Mouse (Mus musculus) liver, embryonic 16.5 days (tissue): ENCODE results near the gene Tph1. TPM values are rescaled to one million over a fixed set of nuclear protein-coding genes. Genes with fewer than 3 reads are reported as not detected.
A peak's percentile ranks its signal among the peaks of the same experiment; 100 is the strongest.
"Not testable (repeated sequence)": the region's sequence is repeated elsewhere in the genome, so short reads cannot be mapped to it uniquely, and the experiment has no call there.

Experiments
- ATAC-seq: fragments of 200-750 bp; cut with Nextera tagmentation; 2 replicates; pipeline ENCODE4 v1.8.0; 2017; ENCODE audit warnings: low read depth, mild to moderate bottlenecking, moderate number of reproducible peaks, moderate library complexity
- H3K27ac ChIP-seq: fragments of 300-500 bp; sonication (generic); 2 replicates; pipeline ENCODE4 v1.5.1; 2014; ENCODE audit warnings: mild to moderate bottlenecking, low read length
- H3K27me3 ChIP-seq: fragments of 300-500 bp; sonication (generic); 2 replicates; pipeline ENCODE4 v1.6.1; 2014; ENCODE audit warnings: low read depth, low read length, mixed read lengths; ENCODE audit not compliant: control insufficient read depth, insufficient read depth
- H3K36me3 ChIP-seq: fragments of 300-500 bp; sonication (generic); 2 replicates; pipeline ENCODE4 v1.6.1; 2014; ENCODE audit warnings: mild to moderate bottlenecking; ENCODE audit not compliant: control insufficient read depth, insufficient read depth
- H3K4me1 ChIP-seq: fragments of 300-500 bp; sonication (generic); 2 replicates; pipeline ENCODE4 v1.6.1; 2014; ENCODE audit warnings: low read depth, low read length, mixed read lengths; ENCODE audit not compliant: control insufficient read depth
- H3K4me2 ChIP-seq: fragments of 300-500 bp; sonication (generic); 2 replicates; pipeline ENCODE4 v1.6.1; 2014; ENCODE audit warnings: low read depth, low read length, mixed read lengths
- H3K4me3 ChIP-seq: fragments of 300-500 bp; sonication (generic); 2 replicates; pipeline ENCODE4 v1.5.1; 2014; ENCODE audit warnings: low read depth, mild to moderate bottlenecking, low read length
- H3K9ac ChIP-seq: fragments of 300-500 bp; sonication (generic); 2 replicates; pipeline ENCODE4 v1.6.1; 2014; ENCODE audit warnings: low read depth, low read length
- H3K9me3 ChIP-seq: fragments of 300-500 bp; sonication (generic); replicated peaks from 2 replicates; pipeline ENCODE4 v1.6.1; 2016; ENCODE audit warnings: low read length; ENCODE audit not compliant: control insufficient read depth
- WGBS: fragments of 180-500 bp; shearing (Covaris S2); extraction: QIAGEN DNeasy Blood & Tissue Kit; methylation state at CpG from one replicate; pipeline ENCODE4 v1.1.7; 2014; ENCODE audit not compliant: insufficient replicate concordance; 5-methylcytosine and 5-hydroxymethylcytosine counted together
- polyA plus RNA-seq: library from polyadenylated mRNA; unstranded; fragments of >200 nt; fragmentation: Nextera tagmentation; extraction: Ambion mirVana; gene quantifications from 2 replicates; pipeline ENCODE4 v1.2.1, GENCODE M21; 2015

Gene Tph1
- polyA plus RNA-seq, 1 experiment from 2014 or later = 0.06 TPM

- Histone ChIP-seq H3K4me3 (no peak overlapping the region), H3K27ac (no peak overlapping the region), H3K9me3 (no peaks in the 10 kb centered on the region), H3K4me1 (no peaks in the 10 kb centered on the region), H3K4me2 (no peak overlapping the region), H3K27me3 (peaks cover 26% of the 10 kb centered on the region), H3K9ac (no peak overlapping the region), H3K36me3 (no peaks in the 10 kb centered on the region)
- WGBS = 3% methylated on average over 21 of the region's 21 CpGs
- ATAC-seq = peak; percentile 32; the same call in 1 of the 2 replicates
Measured at GRCm38 (mm10) chr7:46667256-46667655, 5.1 kb downstream of the Tph1 start.

- no peaks in the 10 kb centered on the region for H3K36me3 ChIP-seq
Measured at GRCm38 (mm10) chr7:46665236-46665635, 7.1 kb downstream of the Tph1 start.

GRCm38 (mm10) chr7:46661591-46662090 lies 10.7 kb downstream of the Tph1 start:
- 63% methylated on average over 18 of the region's 18 CpGs for WGBS
- ATAC-seq = no peak
- H3K36me3 ChIP-seq = no peaks in the 10 kb centered on the region

More at GRCm38 (mm10) chr7:46665236-46665635, 7.1 kb downstream of the Tph1 start:
- H3K4me2 ChIP-seq = no peak overlapping the region
- H3K9me3 ChIP-seq = no peaks in the 10 kb centered on the region
- ATAC-seq = no peak
- no peak overlapping the region for H3K9ac ChIP-seq
- H3K27ac ChIP-seq = no peak overlapping the region
- peaks cover 26% of the 10 kb centered on the region for H3K27me3 ChIP-seq
- WGBS = 19% methylated on average over 9 of the region's 9 CpGs
- H3K4me1 ChIP-seq = no peaks in the 10 kb centered on the region
- no peak overlapping the region for H3K4me3 ChIP-seq

GRCm38 (mm10) chr7:46652279-46652678 lies 20.1 kb downstream of the Tph1 start:
- Histone ChIP-seq H3K27me3 (no peaks in the 10 kb centered on the region), H3K4me3 (no peak overlapping the region), H3K27ac (no peak overlapping the region), H3K36me3 (no peaks in the 10 kb centered on the region), H3K9ac (no peak overlapping the region), H3K9me3 (no peaks in the 10 kb centered on the region), H3K4me2 (no peak overlapping the region), H3K4me1 (no peaks in the 10 kb centered on the region)
- no peak for ATAC-seq
- WGBS = 21% methylated on average over 2 of the region's 2 CpGs

More at GRCm38 (mm10) chr7:46661591-46662090, 10.7 kb downstream of the Tph1 start:
- H3K9ac ChIP-seq = no peak overlapping the region
- no peaks in the 10 kb centered on the region for H3K9me3 ChIP-seq
- H3K4me1 ChIP-seq = no peaks in the 10 kb centered on the region
- peaks cover 10% of the 10 kb centered on the region for H3K27me3 ChIP-seq
- no peak overlapping the region for H3K4me3 ChIP-seq
- no peak overlapping the region for H3K4me2 ChIP-seq
- H3K27ac ChIP-seq = no peak overlapping the region

- H3K27ac ChIP-seq, H3K4me3 ChIP-seq, ATAC-seq, H3K4me2 ChIP-seq, H3K36me3 ChIP-seq, H3K9ac ChIP-seq, H3K27me3 ChIP-seq, H3K9me3 ChIP-seq, H3K4me1 ChIP-seq: not testable (repeated sequence)
- 31% methylated on average over 5 of the region's 5 CpGs for WGBS
Measured at GRCm38 (mm10) chr7:46650231-46650630, 22.1 kb downstream of the Tph1 start.

- 51% methylated on average over 4 of the region's 4 CpGs for WGBS
- no peak for ATAC-seq
- H3K4me2 ChIP-seq = no peak overlapping the region
- no peak overlapping the region for H3K9ac ChIP-seq
- no peaks in the 10 kb centered on the region for H3K36me3 ChIP-seq
- H3K9me3 ChIP-seq = no peaks in the 10 kb centered on the region
- H3K27ac ChIP-seq = no peak overlapping the region
- H3K4me1 ChIP-seq = no peaks in the 10 kb centered on the region
- H3K4me3 ChIP-seq = no peak overlapping the region
- no peaks in the 10 kb centered on the region for H3K27me3 ChIP-seq
Measured at GRCm38 (mm10) chr7:46648431-46649140, 23.8 kb downstream of the Tph1 start.

GRCm38 (mm10) chr7:46643172-46643571 lies 29.2 kb downstream of the Tph1 start:
- no peak overlapping the region for H3K9ac ChIP-seq
- H3K4me1 ChIP-seq = peaks cover 11% of the 10 kb centered on the region
- H3K4me2 ChIP-seq = no peak overlapping the region
- H3K4me3 ChIP-seq = no peak overlapping the region
- no peak overlapping the region for H3K27ac ChIP-seq
- no peaks in the 10 kb centered on the region for H3K27me3 ChIP-seq
- H3K9me3 ChIP-seq = no peaks in the 10 kb centered on the region
- 55% methylated on average over 1 of the region's 1 CpGs for WGBS
- H3K36me3 ChIP-seq = no peaks in the 10 kb centered on the region
- ATAC-seq = no peak

GRCm38 (mm10) chr7:46640062-46640461 lies 32.3 kb downstream of the Tph1 start:
- H3K4me3 ChIP-seq = peak overlapping the region; percentile 65
- peak overlapping the region; percentile 25; the same call in 1 of the 2 replicates for H3K9ac ChIP-seq
- no peaks in the 10 kb centered on the region for H3K9me3 ChIP-seq
- WGBS = 16% methylated on average over 17 of the region's 17 CpGs
- no peak overlapping the region for H3K27ac ChIP-seq
- no peaks in the 10 kb centered on the region for H3K27me3 ChIP-seq
- peaks cover 11% of the 10 kb centered on the region for H3K4me1 ChIP-seq
- peak overlapping the region; percentile 82 for H3K4me2 ChIP-seq
- no peaks in the 10 kb centered on the region for H3K36me3 ChIP-seq
- ATAC-seq = no peak

- under 1% methylated on average over 28 of the region's 30 CpGs for WGBS
- ATAC-seq = peak; percentile 97
- Histone ChIP-seq H3K4me3 (peak within 1 kb of the TSS; percentile 65), H3K9me3 (no peaks in the 10 kb centered on the region), H3K4me1 (peaks cover 11% of the 10 kb centered on the region), H3K4me2 (peak within 1 kb of the TSS; percentile 82), H3K27me3 (no peaks in the 10 kb centered on the region), H3K36me3 (no peaks in the 10 kb centered on the region), H3K27ac (no peak within 1 kb of the TSS), H3K9ac (peak within 1 kb of the TSS; percentile 72)
Measured at GRCm38 (mm10) chr7:46639692-46640031, 32.7 kb downstream of the Tph1 start, which contains the start of gene Sergef. Gene Sergef, minus strand, starts transcription at chr7:46639807.
